Mouse (Mus musculus): ENCODE data around the gene Tnrc18.

DNA sequence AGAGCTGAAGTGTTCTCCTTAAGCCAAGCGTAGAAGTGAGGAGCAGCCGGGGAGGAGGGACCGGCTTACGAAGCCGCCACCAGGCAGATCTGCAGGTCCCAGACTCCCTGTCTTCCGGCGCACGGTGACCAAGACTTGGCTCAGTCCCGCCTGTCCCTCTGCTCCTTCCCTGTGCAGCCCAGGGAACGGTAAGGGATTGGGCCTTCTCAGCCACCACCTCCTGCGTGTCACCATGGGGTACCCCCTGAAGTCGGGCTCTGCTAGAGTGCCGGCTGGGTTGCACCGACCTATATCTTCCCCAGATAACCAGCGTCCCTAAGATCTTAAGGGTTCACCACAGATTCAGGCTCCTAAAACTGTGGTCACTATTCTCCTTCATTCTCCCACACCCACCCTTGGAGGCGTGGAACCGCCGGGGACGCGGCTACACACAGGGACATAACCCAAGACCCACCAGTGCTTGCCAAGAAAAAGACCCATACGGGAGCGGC, 3.3 kb downstream of the Tnrc18 start:
- no peak for TF ChIP-seq POLR2A (IDR thresholded peaks at IDR 0.05; ENCODE audit: low read depth, low read length)
- no peak for TF ChIP-seq CTCF (conservative IDR thresholded peaks at IDR 0.05 in 1 of 2, IDR thresholded peaks at IDR 0.05 in 1 of 2; ENCODE audit: low read depth in 2 of 2, low read length in 2 of 2)
- TF ChIP-seq ZNF384 (IDR thresholded peaks at IDR 0.05; ENCODE audit: low read depth, low read length): no peak
- TF ChIP-seq E2F4 (IDR thresholded peaks at IDR 0.05; ENCODE audit: insufficient replicate concordance, low read depth, low read length): no peak

Data from CH12.LX (cell line).